Mouse (Mus musculus): ENCODE data around the gene Vps33b.

DNA sequence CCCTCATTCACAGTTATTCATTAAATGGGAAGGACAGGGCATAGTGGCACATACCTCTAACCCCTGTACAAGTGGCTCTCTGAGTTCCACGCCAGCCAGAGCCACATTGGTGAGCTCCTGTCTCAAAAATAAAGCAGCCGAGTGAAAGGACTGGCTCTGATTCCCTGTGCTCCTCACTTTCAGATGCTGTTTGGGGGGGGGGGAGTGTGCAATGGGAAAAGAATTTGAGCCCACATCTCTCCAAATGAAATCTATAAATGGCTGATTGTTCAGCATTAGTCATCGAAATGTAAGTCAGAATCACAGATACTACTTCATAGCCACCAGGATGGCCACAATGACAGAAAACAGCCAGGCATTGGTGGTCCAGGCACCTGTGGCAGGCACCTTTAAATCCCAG is 27.6 kb downstream of the Vps33b start:
- no peak for TF ChIP-seq GATA1 (IDR thresholded peaks at IDR 0.05; ENCODE audit: borderline replicate concordance, low read length)
- no peak for TF ChIP-seq FLI1 (IDR thresholded peaks at IDR 0.05; ENCODE audit: low read length)

Measured in megakaryocyte, embryonic 14.5 days (primary cell).